Mouse (Mus musculus): ENCODE results near the gene Glt6d1. TPM values are rescaled to one million over a fixed set of nuclear protein-coding genes. Genes with fewer than 3 reads are reported as not detected.

Glt6d1 gene
- polyA plus RNA-seq, 1 experiment from 2014 or later: not detected

DNA sequence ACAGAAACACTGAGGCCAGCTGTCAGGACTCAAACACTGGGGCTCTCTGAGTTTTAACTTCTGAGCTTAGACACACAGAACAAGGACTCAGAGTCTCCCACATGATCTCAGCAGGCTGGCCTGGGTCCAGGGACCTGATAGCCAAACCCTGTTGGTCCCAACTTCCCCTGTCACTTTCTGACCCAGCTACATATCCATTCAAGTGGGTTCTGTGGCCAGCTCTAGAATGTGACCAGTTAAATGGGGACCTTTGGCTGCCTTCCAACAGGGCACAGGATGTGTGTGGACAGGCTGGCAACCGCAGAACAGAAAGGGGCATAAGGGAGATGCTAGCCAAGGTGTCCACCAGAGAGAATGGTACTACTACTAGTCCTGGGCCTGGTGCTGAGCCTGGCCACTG, 7.2 kb upstream of the Glt6d1 start, which contains the start of gene Lcn9:
Gene Lcn9, plus strand, starts transcription at position 348 of the 400 bp plus-strand sequence.
- H3K27ac ChIP-seq: no peak within 1 kb of the TSS
- H3K4me1 ChIP-seq (replicated peaks; ENCODE audit: control insufficient read depth, insufficient read depth, low read length): no peaks in the 10 kb centered on the region
- WGBS: 92% methylated on average over 1 of the region's 1 CpGs
- H3K9ac ChIP-seq: no peak within 1 kb of the TSS
- H3K4me2 ChIP-seq (replicated peaks): no peak within 1 kb of the TSS
- H3K9me3 ChIP-seq (ENCODE audit: control insufficient read depth, low read length): no peaks in the 10 kb centered on the region
- no peak for ATAC-seq (ENCODE audit: low FRiP score)
- DNase-seq (ENCODE audit: low spot score): no peak
- H3K36me3 ChIP-seq (replicated peaks; ENCODE audit: control insufficient read depth, insufficient read depth): no peaks in the 10 kb centered on the region
- no peaks in the 10 kb centered on the region for H3K27me3 ChIP-seq (ENCODE audit: control insufficient read depth, insufficient read depth, low read length)
- H3K4me3 ChIP-seq (replicated peaks; ENCODE audit: low read length): no peak within 1 kb of the TSS

DNA sequence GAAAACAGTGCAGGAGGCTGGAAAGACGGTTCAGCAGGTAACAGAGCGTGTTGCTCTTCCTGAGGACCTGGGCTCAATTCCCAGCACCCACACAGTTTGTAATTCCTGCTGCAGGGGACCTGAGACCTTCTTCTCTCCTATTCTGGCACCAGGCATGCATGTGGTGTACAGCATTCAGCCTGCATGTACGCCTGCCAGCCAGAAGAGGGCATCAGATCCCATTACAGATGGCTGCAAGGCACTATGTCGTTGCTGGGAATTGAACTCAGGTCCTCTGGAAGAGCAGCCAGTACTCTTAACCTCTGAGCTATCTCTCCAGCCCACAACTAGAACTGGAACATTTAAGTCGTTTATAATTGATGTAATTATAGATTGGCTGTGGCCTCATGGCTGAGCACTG, 2.3 kb downstream of the Glt6d1 start:
- ATAC-seq (ENCODE audit: low FRiP score): no peak
- H3K9me3 ChIP-seq (ENCODE audit: control insufficient read depth, low read length): no peaks in the 10 kb centered on the region
- DNase-seq (ENCODE audit: low spot score): no peak
- WGBS: 79% methylated on average over 5 of the region's 5 CpGs
- no peaks in the 10 kb centered on the region for H3K4me1 ChIP-seq (replicated peaks; ENCODE audit: control insufficient read depth, insufficient read depth, low read length)
- no peak overlapping the region for H3K27ac ChIP-seq
- no peak overlapping the region for H3K4me3 ChIP-seq (replicated peaks; ENCODE audit: low read length)
- H3K27me3 ChIP-seq (ENCODE audit: control insufficient read depth, insufficient read depth, low read length): no peaks in the 10 kb centered on the region
- H3K4me2 ChIP-seq (replicated peaks): no peak overlapping the region
- H3K36me3 ChIP-seq (replicated peaks; ENCODE audit: control insufficient read depth, insufficient read depth): no peaks in the 10 kb centered on the region
- H3K9ac ChIP-seq: no peak overlapping the region

- H3K4me1 ChIP-seq (replicated peaks; ENCODE audit: control insufficient read depth, insufficient read depth, low read length): no peaks in the 10 kb centered on the region
- H3K27ac ChIP-seq: no peak overlapping the region
- no peaks in the 10 kb centered on the region for H3K27me3 ChIP-seq (ENCODE audit: control insufficient read depth, insufficient read depth, low read length)
- no peak overlapping the region for H3K4me3 ChIP-seq (replicated peaks; ENCODE audit: low read length)
- no peaks in the 10 kb centered on the region for H3K36me3 ChIP-seq (replicated peaks; ENCODE audit: control insufficient read depth, insufficient read depth)
- no peak overlapping the region for H3K9ac ChIP-seq
- WGBS: 79% methylated on average over 2 of the region's 2 CpGs
- DNase-seq (ENCODE audit: low spot score) (no peak), ATAC-seq (ENCODE audit: low FRiP score) (no peak)
- H3K4me2 ChIP-seq (replicated peaks): no peak overlapping the region
- no peaks in the 10 kb centered on the region for H3K9me3 ChIP-seq (ENCODE audit: control insufficient read depth, low read length)
Measured at GRCm38 (mm10) chr2:25811711-25812110, 3.9 kb downstream of the Glt6d1 start.

GRCm38 (mm10) chr2:25798065-25798464, 17.6 kb downstream of the Glt6d1 start:
- H3K27ac ChIP-seq: no peak overlapping the region
- no peaks in the 10 kb centered on the region for H3K27me3 ChIP-seq (ENCODE audit: control insufficient read depth, insufficient read depth, low read length)
- H3K4me2 ChIP-seq (replicated peaks): no peak overlapping the region
- no peak overlapping the region for H3K4me3 ChIP-seq (replicated peaks; ENCODE audit: low read length)
- H3K9ac ChIP-seq: no peak overlapping the region
- DNase-seq (ENCODE audit: low spot score) (no peak), ATAC-seq (ENCODE audit: low FRiP score) (no peak)
- 34% methylated on average over 5 of the region's 5 CpGs for WGBS
- no peaks in the 10 kb centered on the region for H3K36me3 ChIP-seq (replicated peaks; ENCODE audit: control insufficient read depth, insufficient read depth)
- H3K4me1 ChIP-seq (replicated peaks; ENCODE audit: control insufficient read depth, insufficient read depth, low read length): no peaks in the 10 kb centered on the region
- H3K9me3 ChIP-seq (ENCODE audit: control insufficient read depth, low read length): no peaks in the 10 kb centered on the region

DNA sequence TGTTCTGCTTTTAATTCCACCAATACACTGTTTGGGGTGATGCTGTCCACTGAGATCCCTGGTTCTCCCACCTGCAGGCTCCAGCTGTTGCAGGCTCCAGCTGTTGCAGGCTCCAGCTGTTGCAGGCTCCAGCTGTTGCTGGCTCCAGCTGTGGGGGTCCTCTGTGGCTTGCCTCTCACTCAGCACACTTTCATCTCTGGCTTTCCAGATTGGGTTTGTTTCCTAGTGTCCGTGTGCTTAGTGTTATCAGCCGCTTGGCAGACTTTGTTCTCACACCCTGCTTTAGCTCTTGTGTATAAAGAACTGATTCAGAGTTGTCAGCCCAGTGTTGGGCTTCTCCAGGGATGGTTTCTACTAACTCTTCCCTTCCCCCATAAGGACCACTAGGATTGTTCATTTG, 18.0 kb downstream of the Glt6d1 start:
- ATAC-seq (ENCODE audit: low FRiP score): no peak
- Histone ChIP-seq H3K4me3 (replicated peaks; ENCODE audit: low read length) (no peak overlapping the region), H3K36me3 (replicated peaks; ENCODE audit: control insufficient read depth, insufficient read depth) (no peaks in the 10 kb centered on the region), H3K4me2 (replicated peaks) (no peak overlapping the region), H3K4me1 (replicated peaks; ENCODE audit: control insufficient read depth, insufficient read depth, low read length) (no peaks in the 10 kb centered on the region), H3K27ac (no peak overlapping the region), H3K9me3 (ENCODE audit: control insufficient read depth, low read length) (no peaks in the 10 kb centered on the region), H3K27me3 (ENCODE audit: control insufficient read depth, insufficient read depth, low read length) (no peaks in the 10 kb centered on the region), H3K9ac (no peak overlapping the region)
- 54% methylated on average over 2 of the region's 2 CpGs for WGBS
- no peak for DNase-seq (ENCODE audit: low spot score)

GRCm38 (mm10) chr2:25789092-25789491, 26.6 kb downstream of the Glt6d1 start:
- WGBS: 97% methylated on average over 3 of the region's 3 CpGs
- Histone ChIP-seq H3K4me1 (replicated peaks; ENCODE audit: control insufficient read depth, insufficient read depth, low read length) (no peaks in the 10 kb centered on the region), H3K36me3 (replicated peaks; ENCODE audit: control insufficient read depth, insufficient read depth) (no peaks in the 10 kb centered on the region), H3K4me2 (replicated peaks) (no peak overlapping the region), H3K27ac (no peak overlapping the region), H3K9me3 (ENCODE audit: control insufficient read depth, low read length) (no peaks in the 10 kb centered on the region), H3K27me3 (ENCODE audit: control insufficient read depth, insufficient read depth, low read length) (no peaks in the 10 kb centered on the region), H3K4me3 (replicated peaks; ENCODE audit: low read length) (no peak overlapping the region), H3K9ac (no peak overlapping the region)
- no peak for DNase-seq (ENCODE audit: low spot score)
- ATAC-seq (ENCODE audit: low FRiP score): no peak

- Histone ChIP-seq H3K4me2 (replicated peaks) (no peak overlapping the region), H3K27me3 (ENCODE audit: control insufficient read depth, insufficient read depth, low read length) (no peaks in the 10 kb centered on the region), H3K27ac (no peak overlapping the region), H3K4me3 (replicated peaks; ENCODE audit: low read length) (no peak overlapping the region), H3K4me1 (replicated peaks; ENCODE audit: control insufficient read depth, insufficient read depth, low read length) (no peaks in the 10 kb centered on the region), H3K9me3 (ENCODE audit: control insufficient read depth, low read length) (no peaks in the 10 kb centered on the region), H3K9ac (no peak overlapping the region), H3K36me3 (replicated peaks; ENCODE audit: control insufficient read depth, insufficient read depth) (no peaks in the 10 kb centered on the region)
- DNase-seq (ENCODE audit: low spot score) (no peak), ATAC-seq (ENCODE audit: low FRiP score) (no peak)
- WGBS: 67% methylated on average over 5 of the region's 5 CpGs
Measured at GRCm38 (mm10) chr2:25785573-25786322, 29.9 kb downstream of the Glt6d1 start.

DNA sequence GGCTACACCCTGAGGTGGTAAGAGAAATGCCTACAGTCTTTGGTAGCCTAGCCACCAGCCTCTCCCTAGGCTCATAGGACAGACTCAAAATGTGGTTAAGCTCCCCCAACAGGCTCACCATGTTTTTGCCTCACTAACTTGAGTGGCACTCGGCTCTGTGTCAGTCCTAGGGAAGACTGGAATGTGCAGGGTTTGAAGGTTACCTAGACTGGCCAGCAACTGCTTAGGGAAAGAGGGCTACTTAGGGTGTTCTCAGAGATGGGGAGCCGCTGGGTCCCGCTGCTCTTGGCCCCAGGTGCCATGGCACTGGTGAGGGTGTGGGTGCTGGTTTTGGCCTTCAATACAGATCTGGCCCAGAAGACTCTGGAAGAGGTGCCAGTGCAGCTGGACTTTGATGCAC, 33.7 kb downstream of the Glt6d1 start, which contains the start of gene Gm13539:
Gene Gm13539, plus strand, starts transcription at position 301 of the 400 bp plus-strand sequence.
- Histone ChIP-seq H3K4me3 (replicated peaks; ENCODE audit: low read length) (no peak within 1 kb of the TSS), H3K36me3 (replicated peaks; ENCODE audit: control insufficient read depth, insufficient read depth) (no peaks in the 10 kb centered on the region), H3K4me2 (replicated peaks) (no peak within 1 kb of the TSS), H3K9me3 (ENCODE audit: control insufficient read depth, low read length) (no peaks in the 10 kb centered on the region), H3K27me3 (ENCODE audit: control insufficient read depth, insufficient read depth, low read length) (no peaks in the 10 kb centered on the region), H3K9ac (no peak within 1 kb of the TSS), H3K27ac (no peak within 1 kb of the TSS), H3K4me1 (replicated peaks; ENCODE audit: control insufficient read depth, insufficient read depth, low read length) (no peaks in the 10 kb centered on the region)
- no peak for ATAC-seq (ENCODE audit: low FRiP score)
- DNase-seq (ENCODE audit: low spot score): no peak
- 95% methylated on average over 3 of the region's 3 CpGs for WGBS

- H3K4me3 ChIP-seq (replicated peaks; ENCODE audit: low read length): no peak overlapping the region
- no peaks in the 10 kb centered on the region for H3K27me3 ChIP-seq (ENCODE audit: control insufficient read depth, insufficient read depth, low read length)
- DNase-seq (ENCODE audit: low spot score): no peak
- no peak for ATAC-seq (ENCODE audit: low FRiP score)
- H3K36me3 ChIP-seq (replicated peaks; ENCODE audit: control insufficient read depth, insufficient read depth): no peaks in the 10 kb centered on the region
- no peaks in the 10 kb centered on the region for H3K9me3 ChIP-seq (ENCODE audit: control insufficient read depth, low read length)
- 71% methylated on average over 4 of the region's 4 CpGs for WGBS
- no peak overlapping the region for H3K27ac ChIP-seq
- H3K4me2 ChIP-seq (replicated peaks): no peak overlapping the region
- no peak overlapping the region for H3K9ac ChIP-seq
- no peaks in the 10 kb centered on the region for H3K4me1 ChIP-seq (replicated peaks; ENCODE audit: control insufficient read depth, insufficient read depth, low read length)
Measured at GRCm38 (mm10) chr2:25780921-25781320, 34.7 kb downstream of the Glt6d1 start.

- Histone ChIP-seq H3K27me3 (ENCODE audit: control insufficient read depth, insufficient read depth, low read length) (no peaks in the 10 kb centered on the region), H3K9ac (no peak overlapping the region), H3K4me1 (replicated peaks; ENCODE audit: control insufficient read depth, insufficient read depth, low read length) (no peaks in the 10 kb centered on the region), H3K4me2 (replicated peaks) (no peak overlapping the region), H3K27ac (no peak overlapping the region), H3K4me3 (replicated peaks; ENCODE audit: low read length) (no peak overlapping the region), H3K36me3 (replicated peaks; ENCODE audit: control insufficient read depth, insufficient read depth) (no peaks in the 10 kb centered on the region), H3K9me3 (ENCODE audit: control insufficient read depth, low read length) (no peaks in the 10 kb centered on the region)
- DNase-seq (ENCODE audit: low spot score) (no peak), ATAC-seq (ENCODE audit: low FRiP score) (no peak)
- 90% methylated on average over 9 of the region's 9 CpGs for WGBS
Measured at GRCm38 (mm10) chr2:25779076-25779475, 36.6 kb downstream of the Glt6d1 start.
